Mouse (Mus musculus): ENCODE measurements around the gene Fbxo41.

DNA sequence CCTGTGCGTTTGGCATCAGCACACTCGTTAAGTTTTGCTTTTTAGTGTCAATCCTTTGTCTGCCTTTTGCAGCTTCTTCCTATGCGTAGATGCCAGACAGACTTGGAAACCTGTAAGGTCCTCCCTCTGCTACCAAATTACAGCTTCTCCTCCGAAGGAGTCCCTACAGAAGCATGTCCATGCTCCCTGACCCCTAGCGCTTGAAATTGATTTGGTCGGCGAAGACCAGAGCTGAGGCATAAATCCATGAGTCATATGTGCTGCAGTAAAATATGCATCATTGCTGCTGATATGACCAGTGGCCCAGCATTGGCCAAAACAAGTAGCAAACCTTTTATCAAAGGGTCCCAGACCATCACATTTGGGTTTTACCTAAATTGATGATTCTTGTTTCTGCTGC lies 50.0 kb downstream of the Fbxo41 start:
- TF ChIP-seq EP300 (IDR thresholded peaks at IDR 0.05; ENCODE audit: low read depth) (no peak), CTCF (IDR thresholded peaks at IDR 0.05; ENCODE audit: low read depth) (no peak)
